Mouse (Mus musculus): ENCODE results near the gene Adamtsl5. TPM values are rescaled to one million over a fixed set of nuclear protein-coding genes. Genes with fewer than 3 reads are reported as not detected.

Gene Adamtsl5
- polyA plus RNA-seq, 1 experiment from 2014 or later: 12.2 TPM

DNA sequence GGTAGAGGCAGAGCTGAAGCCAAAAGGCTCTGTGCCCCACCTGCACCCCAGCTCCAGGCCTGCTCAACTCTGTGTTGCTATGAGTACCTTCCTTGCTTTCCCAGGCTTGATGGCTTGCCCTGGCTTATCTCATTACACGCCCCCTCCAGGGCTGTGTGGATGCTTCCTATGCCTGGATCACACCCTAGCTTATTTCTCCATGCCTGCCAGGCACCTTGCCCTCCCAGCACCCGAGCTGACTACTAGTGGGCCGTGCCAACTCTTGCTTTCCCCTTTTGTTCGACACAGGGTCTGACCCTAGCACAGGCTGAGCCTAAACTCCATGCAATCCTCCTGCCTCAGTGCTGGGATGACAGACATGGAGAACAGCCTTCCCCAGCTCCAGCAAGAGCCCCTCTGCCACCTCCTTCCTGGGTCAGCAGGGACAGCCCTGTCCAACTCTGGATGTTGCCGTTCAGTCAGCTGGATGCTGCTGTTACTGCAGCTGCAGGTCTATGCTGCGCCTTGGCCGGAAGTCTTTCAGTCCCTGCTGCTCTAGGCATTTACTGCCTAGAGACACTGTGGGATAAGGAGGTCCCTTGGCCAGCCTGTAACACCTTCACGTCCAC lies 50.6 kb downstream of the Adamtsl5 start:
- Histone ChIP-seq H3K4me2 (replicated peaks; ENCODE audit: low read depth) (no peak overlapping the region), H3K27me3 (ENCODE audit: control insufficient read depth, insufficient read depth, low read length) (no peaks in the 10 kb centered on the region; the same call in 1 of the 2 replicates), H3K4me1 (replicated peaks; ENCODE audit: control insufficient read depth, insufficient read depth) (no peaks in the 10 kb centered on the region), H3K27ac (replicated peaks) (no peak overlapping the region), H3K4me3 (ENCODE audit: low read depth, low read length) (no peak overlapping the region), H3K9ac (ENCODE audit: low read length) (no peak overlapping the region), H3K36me3 (ENCODE audit: control insufficient read depth, insufficient read depth, low read length) (peaks cover 8% of the 10 kb centered on the region), H3K9me3 (ENCODE audit: control insufficient read depth, low read length) (no peaks in the 10 kb centered on the region)
- TF ChIP-seq EP300 (optimal IDR thresholded peaks at IDR 0.05) (no peak), CTCF (IDR thresholded peaks at IDR 0.05; ENCODE audit: low read depth) (no peak)
- 69% methylated on average over 8 of the region's 8 CpGs for WGBS
- ATAC-seq (ENCODE audit: low FRiP score, low TSS enrichment) (no peak), DNase-seq (ENCODE audit: low spot score) (no peak)

- H3K9ac ChIP-seq (ENCODE audit: low read length): no peak overlapping the region
Measured at GRCm38 (mm10) chr10:80296824-80297223, 51.4 kb downstream of the Adamtsl5 start.

DNA sequence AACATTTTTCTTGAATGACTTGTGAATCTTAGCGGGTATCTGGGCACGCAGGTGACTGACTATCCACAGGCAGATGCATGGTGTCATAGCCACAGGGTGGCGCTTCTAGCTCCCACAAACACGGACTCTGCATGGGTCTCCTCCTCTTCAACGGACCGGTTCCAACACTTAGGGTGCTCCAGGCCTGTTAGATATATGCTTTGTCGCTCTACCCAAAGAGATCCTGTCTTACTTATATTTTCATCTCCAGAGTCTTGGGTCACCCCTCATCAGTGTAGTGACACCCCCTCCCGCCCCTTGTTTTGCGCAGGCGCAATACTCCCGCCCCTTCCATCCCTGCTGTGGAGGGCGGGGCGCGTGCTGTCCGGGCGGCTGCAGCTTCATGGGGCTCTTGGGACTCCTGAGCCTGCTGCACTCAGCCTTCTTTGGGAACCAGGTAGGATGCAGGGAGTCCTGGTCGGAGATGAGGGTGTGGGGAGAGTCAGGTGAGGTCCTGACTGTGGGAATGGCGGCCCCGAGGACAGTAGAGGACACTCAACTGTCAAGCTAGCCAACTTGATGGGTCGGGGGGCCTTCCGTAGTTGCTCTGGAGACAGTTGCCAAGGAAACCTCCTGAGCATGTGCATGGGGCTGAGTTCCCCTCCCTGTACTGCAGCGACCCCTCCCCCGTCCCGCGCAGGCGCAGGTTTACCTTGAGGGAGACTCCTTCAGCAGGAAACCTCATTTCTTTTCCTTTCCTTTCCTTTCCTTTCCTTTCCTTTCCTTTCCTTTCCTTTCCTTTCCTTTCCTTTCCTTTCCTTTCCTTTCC lies 52.4 kb downstream of the Adamtsl5 start, which contains the start of gene Apc2:
TSS of gene Apc2 (plus strand) at position 360 of the 808 bp plus-strand sequence.
- peak within 1 kb of the TSS; percentile 31 for H3K4me3 ChIP-seq (ENCODE audit: low read depth, low read length)
- peaks cover 8% of the 10 kb centered on the region for H3K36me3 ChIP-seq (ENCODE audit: control insufficient read depth, insufficient read depth, low read length)
- H3K9me3 ChIP-seq (ENCODE audit: control insufficient read depth, low read length): no peaks in the 10 kb centered on the region
- no peaks in the 10 kb centered on the region for H3K4me1 ChIP-seq (replicated peaks; ENCODE audit: control insufficient read depth, insufficient read depth)
- peak within 1 kb of the TSS; percentile 56 for H3K4me2 ChIP-seq (replicated peaks; ENCODE audit: low read depth)
- H3K27ac ChIP-seq (replicated peaks): no peak within 1 kb of the TSS
- TF ChIP-seq EP300 (optimal IDR thresholded peaks at IDR 0.05) (no peak), CTCF (IDR thresholded peaks at IDR 0.05; ENCODE audit: low read depth) (peak; percentile 80)
- DNase-seq (ENCODE audit: low spot score) (peak; percentile 75), ATAC-seq (ENCODE audit: low FRiP score, low TSS enrichment) (peak; percentile 18; the same call in 1 of the 2 replicates)
- H3K27me3 ChIP-seq (ENCODE audit: control insufficient read depth, insufficient read depth, low read length): no peaks in the 10 kb centered on the region; the same call in 1 of the 2 replicates
- WGBS: 3% methylated on average over 26 of the region's 26 CpGs
- H3K9ac ChIP-seq (ENCODE audit: low read length): peak within 1 kb of the TSS; percentile 36

More at GRCm38 (mm10) chr10:80296824-80297223, 51.4 kb downstream of the Adamtsl5 start:
- Histone ChIP-seq H3K36me3 (ENCODE audit: control insufficient read depth, insufficient read depth, low read length) (peaks cover 8% of the 10 kb centered on the region), H3K4me3 (ENCODE audit: low read depth, low read length) (no peak overlapping the region), H3K27ac (replicated peaks) (no peak overlapping the region), H3K4me2 (replicated peaks; ENCODE audit: low read depth) (no peak overlapping the region), H3K27me3 (ENCODE audit: control insufficient read depth, insufficient read depth, low read length) (no peaks in the 10 kb centered on the region; the same call in 1 of the 2 replicates), H3K9me3 (ENCODE audit: control insufficient read depth, low read length) (no peaks in the 10 kb centered on the region), H3K4me1 (replicated peaks; ENCODE audit: control insufficient read depth, insufficient read depth) (no peaks in the 10 kb centered on the region)
- DNase-seq (ENCODE audit: low spot score): no peak
- no peak for TF ChIP-seq EP300 (optimal IDR thresholded peaks at IDR 0.05)
- no peak for TF ChIP-seq CTCF (IDR thresholded peaks at IDR 0.05; ENCODE audit: low read depth)
- no peak for ATAC-seq (ENCODE audit: low FRiP score, low TSS enrichment)
- 84% methylated on average over 5 of the region's 5 CpGs for WGBS

- 45% methylated on average over 7 of the region's 7 CpGs for WGBS
- no peaks in the 10 kb centered on the region for H3K4me1 ChIP-seq (replicated peaks; ENCODE audit: control insufficient read depth, insufficient read depth)
- H3K4me3 ChIP-seq (ENCODE audit: low read depth, low read length): no peak overlapping the region
- ATAC-seq (ENCODE audit: low FRiP score, low TSS enrichment) (no peak), DNase-seq (ENCODE audit: low spot score) (no peak)
- H3K4me2 ChIP-seq (replicated peaks; ENCODE audit: low read depth): no peak overlapping the region
- H3K36me3 ChIP-seq (ENCODE audit: control insufficient read depth, insufficient read depth, low read length): peaks cover 8% of the 10 kb centered on the region
- H3K27ac ChIP-seq (replicated peaks): no peak overlapping the region
- no peak for TF ChIP-seq EP300 (optimal IDR thresholded peaks at IDR 0.05)
- TF ChIP-seq CTCF (IDR thresholded peaks at IDR 0.05; ENCODE audit: low read depth): no peak
- no peak overlapping the region for H3K9ac ChIP-seq (ENCODE audit: low read length)
- H3K9me3 ChIP-seq (ENCODE audit: control insufficient read depth, low read length): no peaks in the 10 kb centered on the region
- H3K27me3 ChIP-seq (ENCODE audit: control insufficient read depth, insufficient read depth, low read length): no peaks in the 10 kb centered on the region; the same call in 1 of the 2 replicates
Measured at GRCm38 (mm10) chr10:80294788-80295303, 53.4 kb downstream of the Adamtsl5 start.

GRCm38 (mm10) chr10:80294311-80294710 lies 53.9 kb downstream of the Adamtsl5 start:
- Histone ChIP-seq H3K9ac (ENCODE audit: low read length) (no peak overlapping the region), H3K36me3 (ENCODE audit: control insufficient read depth, insufficient read depth, low read length) (peaks cover 8% of the 10 kb centered on the region), H3K27me3 (ENCODE audit: control insufficient read depth, insufficient read depth, low read length) (no peaks in the 10 kb centered on the region; the same call in 1 of the 2 replicates), H3K9me3 (ENCODE audit: control insufficient read depth, low read length) (no peaks in the 10 kb centered on the region), H3K4me2 (replicated peaks; ENCODE audit: low read depth) (no peak overlapping the region), H3K4me1 (replicated peaks; ENCODE audit: control insufficient read depth, insufficient read depth) (no peaks in the 10 kb centered on the region), H3K27ac (replicated peaks) (no peak overlapping the region), H3K4me3 (ENCODE audit: low read depth, low read length) (no peak overlapping the region)
- ATAC-seq (ENCODE audit: low FRiP score, low TSS enrichment) (no peak), DNase-seq (ENCODE audit: low spot score) (no peak)
- 67% methylated on average over 4 of the region's 4 CpGs for WGBS
- no peak for TF ChIP-seq EP300 (optimal IDR thresholded peaks at IDR 0.05)
- no peak for TF ChIP-seq CTCF (IDR thresholded peaks at IDR 0.05; ENCODE audit: low read depth)
